Mouse (Mus musculus): Measurements from ENCODE around the gene Gm20431.
A peak's percentile ranks its signal among the peaks of the same experiment; 100 is the strongest.

Gene Gm20431

GRCm38 (mm10) chr2:167602364-167602763 lies 58.9 kb downstream of the Gm20431 start:
- DNase-seq (ENCODE audit: low spot score in 2 of 2) = no peak

- no peak for DNase-seq (ENCODE audit: low spot score in 2 of 2)
Observed at GRCm38 (mm10) chr2:167600481-167600995, 60.8 kb downstream of the Gm20431 start.

GRCm38 (mm10) chr2:167599917-167600316 lies 61.4 kb downstream of the Gm20431 start:
- DNase-seq (ENCODE audit: low spot score in 2 of 2) = no peak

GRCm38 (mm10) chr2:167599195-167599594 lies 62.1 kb downstream of the Gm20431 start:
- no peak for DNase-seq (ENCODE audit: low spot score in 2 of 2)

GRCm38 (mm10) chr2:167597492-167598186 lies 63.7 kb downstream of the Gm20431 start:
- peak in 1 of 2 experiments; percentile 21 for DNase-seq (ENCODE audit: low spot score in 2 of 2)

GRCm38 (mm10) chr2:167596726-167597491 lies 64.4 kb downstream of the Gm20431 start:
- DNase-seq (ENCODE audit: low spot score in 2 of 2) = no peak

- no peak for DNase-seq (ENCODE audit: low spot score in 2 of 2)
Observed at GRCm38 (mm10) chr2:167596262-167596661, 65.0 kb downstream of the Gm20431 start.

GRCm38 (mm10) chr2:167595761-167596171 lies 65.5 kb downstream of the Gm20431 start:
- DNase-seq (ENCODE audit: low spot score in 2 of 2) = peak in 1 of 2 experiments; percentile 42

- DNase-seq (ENCODE audit: low spot score in 2 of 2) = peak in 1 of 2 experiments; percentile 84
Observed at GRCm38 (mm10) chr2:167594444-167594934, 66.8 kb downstream of the Gm20431 start.

GRCm38 (mm10) chr2:167593551-167594250 lies 67.6 kb downstream of the Gm20431 start:
- DNase-seq (ENCODE audit: low spot score in 2 of 2) = no peak

- peak in 1 of 2 experiments; percentile 41 for DNase-seq (ENCODE audit: low spot score in 2 of 2)
Observed at GRCm38 (mm10) chr2:167588774-167589577, 72.3 kb downstream of the Gm20431 start.

- DNase-seq (ENCODE audit: low spot score in 2 of 2) = no peak
Observed at GRCm38 (mm10) chr2:167586976-167587375, 74.3 kb downstream of the Gm20431 start.

GRCm38 (mm10) chr2:167586041-167586440 lies 75.3 kb downstream of the Gm20431 start:
- DNase-seq (ENCODE audit: low spot score in 2 of 2) = peak in 1 of 2 experiments; percentile 27

GRCm38 (mm10) chr2:167585273-167585672 lies 76.0 kb downstream of the Gm20431 start:
- no peak for DNase-seq (ENCODE audit: low spot score in 2 of 2)

- no peak for DNase-seq (ENCODE audit: low spot score in 2 of 2)
Observed at GRCm38 (mm10) chr2:167583161-167583952, 77.9 kb downstream of the Gm20431 start.

- no peak for DNase-seq (ENCODE audit: low spot score in 2 of 2)
Observed at GRCm38 (mm10) chr2:167578521-167578920, 82.8 kb downstream of the Gm20431 start.

GRCm38 (mm10) chr2:167577186-167577785 lies 84.0 kb downstream of the Gm20431 start:
- DNase-seq (ENCODE audit: low spot score in 2 of 2) = no peak

GRCm38 (mm10) chr2:167576121-167576620 lies 85.1 kb downstream of the Gm20431 start:
- DNase-seq (ENCODE audit: low spot score in 2 of 2) = no peak

GRCm38 (mm10) chr2:167575581-167575980 lies 85.7 kb downstream of the Gm20431 start:
- DNase-seq (ENCODE audit: low spot score in 2 of 2) = no peak

GRCm38 (mm10) chr2:167574814-167575213 lies 86.5 kb downstream of the Gm20431 start:
- peak in 1 of 2 experiments; percentile 79 for DNase-seq (ENCODE audit: low spot score in 2 of 2)
